Mouse (Mus musculus) MEL (cell line): ENCODE data around the gene 2310039H08Rik.

Source experiments
- CTCF ChIP-seq, 3 experiments: IDR thresholded peaks in 2 of 3; conservative IDR thresholded peaks in 1 of 3; 2 replicates each; pipeline ENCODE4 v1.5.1; 2011 to 2012; ENCODE audit warnings: low read length in 3 of 3, low read depth in 2 of 3, mild to moderate bottlenecking in 2 of 3, improper control_type of control experiment in 1 of 3, inconsistent platforms in 1 of 3, mixed read lengths in 1 of 3, moderate library complexity in 1 of 3; ENCODE audit not compliant: control insufficient read depth in 1 of 3, insufficient read depth in 1 of 3, poor library complexity in 1 of 3, severe bottlenecking in 1 of 3
- GABPA ChIP-seq: IDR thresholded peaks from 2 replicates; pipeline ENCODE4 v1.6.1; 2012; ENCODE audit warnings: low read depth, mild to moderate bottlenecking, inconsistent platforms, low read length, improper control_type of control experiment, moderate library complexity
- KAT2A ChIP-seq: conservative IDR thresholded peaks from 2 replicates; pipeline ENCODE4 v1.6.1; 2012; ENCODE audit warnings: low read depth, low read length, improper control_type of control experiment, inconsistent platforms
- MAFK ChIP-seq: IDR thresholded peaks from 2 replicates; pipeline ENCODE4 v1.6.1; 2011; ENCODE audit warnings: low read depth, mild to moderate bottlenecking, low read length, improper control_type of control experiment, borderline replicate concordance
- POLR2A ChIP-seq, 2 experiments: IDR thresholded peaks; 2 replicates each; pipeline ENCODE4 v1.6.1; 2011 to 2012; ENCODE audit warnings: low read length in 2 of 2, mild to moderate bottlenecking in 2 of 2, control low read depth in 1 of 2, improper control_type of control experiment in 1 of 2, low read depth in 1 of 2, moderate library complexity in 1 of 2; ENCODE audit not compliant: control insufficient read depth in 1 of 2, insufficient read depth in 1 of 2, poor library complexity in 1 of 2
- ZMIZ1 ChIP-seq: IDR thresholded peaks from 2 replicates; pipeline ENCODE4 v1.6.1; 2012; ENCODE audit warnings: low read depth, mild to moderate bottlenecking, inconsistent platforms, low read length, improper control_type of control experiment, moderate library complexity

DNA sequence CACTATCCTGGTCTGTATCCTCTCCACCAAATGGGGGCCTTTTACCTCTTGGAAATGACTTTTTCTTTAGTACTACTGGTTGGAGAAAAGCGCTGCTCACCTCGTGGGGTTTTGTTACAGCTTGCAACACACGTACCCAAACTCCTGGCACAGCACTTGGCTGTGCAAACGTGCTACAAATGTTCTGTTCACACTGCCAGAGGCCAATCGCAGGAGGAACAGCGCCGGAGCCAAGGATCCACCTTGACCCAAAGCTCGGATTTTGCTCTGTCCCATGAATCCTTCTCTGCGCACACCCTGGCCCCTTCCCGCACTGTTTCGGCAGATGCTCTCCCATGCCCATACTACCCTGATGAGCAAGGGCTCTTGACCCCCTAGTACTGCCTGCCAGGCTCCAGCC lies 43.9 kb upstream of the 2310039H08Rik start:
- no peak for TF ChIP-seq ZMIZ1
- no peak for TF ChIP-seq MAFK
- TF ChIP-seq KAT2A = no peak
- no peak for TF ChIP-seq CTCF (IDR thresholded peaks at IDR 0.05 in 2 of 3, conservative IDR thresholded peaks at IDR 0.05 in 1 of 3; ENCODE audit: control insufficient read depth in 1 of 3, insufficient read depth in 1 of 3, low read depth in 2 of 3, low read length in 3 of 3, poor library complexity in 1 of 3, severe bottlenecking in 1 of 3)
- no peak for TF ChIP-seq POLR2A (IDR thresholded peaks at IDR 0.05; ENCODE audit: control insufficient read depth in 1 of 2, insufficient read depth in 1 of 2, low read depth in 1 of 2, low read length in 2 of 2, poor library complexity in 1 of 2)
- no peak for TF ChIP-seq GABPA
